Mouse (Mus musculus) lung, adult 2 months (tissue): Measurements from ENCODE around the gene Ptpn14. TPM values are rescaled to one million over a fixed set of nuclear protein-coding genes. Genes with fewer than 3 reads are reported as not detected.

ENCODE experiments used
- DNase-seq: peaks from one replicate; pipeline ENCODE4 v3.0.0; 2022
- H3K4me1 ChIP-seq: fragments of 200-500 bp; 2 replicates; pipeline ENCODE4 v1.6.1; 2011; ENCODE audit warnings: low read length; ENCODE audit not compliant: control insufficient read depth, insufficient read depth
- H3K4me3 ChIP-seq: fragments of 200-500 bp; replicated peaks from 2 replicates; pipeline ENCODE3; 2011; ENCODE audit warnings: low read depth, mild to moderate bottlenecking, control low read depth, low read length; ENCODE audit errors: extremely low read depth
- CTCF ChIP-seq: fragments of 200-500 bp; IDR thresholded peaks from 2 replicates; pipeline ENCODE4 v1.5.1; 2011; ENCODE audit warnings: mild to moderate bottlenecking, low read length, control low read depth; ENCODE audit not compliant: insufficient read depth
- POLR2A ChIP-seq: fragments of 200-500 bp; IDR thresholded peaks from 2 replicates; pipeline ENCODE4 v1.6.1; 2011; ENCODE audit warnings: low read depth, mild to moderate bottlenecking, control low read depth, low read length, borderline replicate concordance; ENCODE audit errors: extremely low read depth
- WGBS: fragments of 180-500 bp; shearing (Covaris S2); methylation state at CpG from one replicate; pipeline ENCODE4 v1.1.7; 2018; 5-methylcytosine and 5-hydroxymethylcytosine counted together
- polyA plus RNA-seq: library from polyadenylated mRNA; depleted of rRNA; stranded (reverse); fragments of >200 nt; gene quantifications from 2 replicates; pipeline ENCODE4 v1.2.3, GENCODE M21; 2012

Ptpn14 gene
- polyA plus RNA-seq, 1 experiment, result 19.7 TPM

- no peak for DNase-seq
- Histone ChIP-seq H3K4me3 (no peak overlapping the region), H3K4me1 (peaks cover 2% of the 10 kb centered on the region; the same call in 1 of the 2 replicates)
- WGBS, result 65% methylated on average over 4 of the region's 4 CpGs
- TF ChIP-seq CTCF (no peak), POLR2A (no peak)
Measured at GRCm38 (mm10) chr1:189830391-189830790, 102.3 kb downstream of the Ptpn14 start.

- 39% methylated on average over 12 of the region's 12 CpGs for WGBS
Measured at GRCm38 (mm10) chr1:189830797-189831232, 102.7 kb downstream of the Ptpn14 start.

DNA sequence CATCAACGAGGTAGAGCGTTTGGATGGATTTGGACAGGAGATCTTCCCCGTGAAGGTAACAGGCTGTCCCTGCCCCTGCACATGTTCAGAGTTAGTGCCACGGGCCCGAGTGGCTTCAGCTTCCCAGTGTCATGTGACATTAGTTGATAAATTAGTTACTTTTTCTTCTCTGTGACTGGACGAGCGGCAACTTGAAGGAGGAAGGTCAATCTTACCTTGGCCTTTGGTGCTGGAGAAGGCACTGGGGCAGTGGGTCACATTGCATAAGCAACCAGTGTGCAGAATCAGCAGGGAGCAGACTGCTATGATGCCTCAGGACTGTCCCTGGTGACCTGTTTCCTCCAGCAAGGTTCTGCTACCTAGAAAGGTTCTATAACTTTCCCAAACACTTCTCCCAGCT is 105.3 kb downstream of the Ptpn14 start:
- no peak for DNase-seq
- peaks cover 2% of the 10 kb centered on the region; the same call in 1 of the 2 replicates for H3K4me1 ChIP-seq
- no peak for TF ChIP-seq CTCF
- no peak for TF ChIP-seq POLR2A
- WGBS, result 73% methylated on average over 7 of the region's 7 CpGs
- no peak overlapping the region for H3K4me3 ChIP-seq

More at GRCm38 (mm10) chr1:189830797-189831232, 102.7 kb downstream of the Ptpn14 start:
- DNase-seq, result no peak
- no peak for TF ChIP-seq CTCF
- no peak for TF ChIP-seq POLR2A
- Histone ChIP-seq H3K4me1 (peaks cover 2% of the 10 kb centered on the region; the same call in 1 of the 2 replicates), H3K4me3 (no peak overlapping the region)

- 82% methylated on average over 13 of the region's 13 CpGs for WGBS
- no peak overlapping the region for H3K4me3 ChIP-seq
- no peak for TF ChIP-seq CTCF
- TF ChIP-seq POLR2A, result no peak
- H3K4me1 ChIP-seq, result peaks cover 2% of the 10 kb centered on the region; the same call in 1 of the 2 replicates
- DNase-seq, result no peak
Measured at GRCm38 (mm10) chr1:189834166-189834565, 106.1 kb downstream of the Ptpn14 start.

DNA sequence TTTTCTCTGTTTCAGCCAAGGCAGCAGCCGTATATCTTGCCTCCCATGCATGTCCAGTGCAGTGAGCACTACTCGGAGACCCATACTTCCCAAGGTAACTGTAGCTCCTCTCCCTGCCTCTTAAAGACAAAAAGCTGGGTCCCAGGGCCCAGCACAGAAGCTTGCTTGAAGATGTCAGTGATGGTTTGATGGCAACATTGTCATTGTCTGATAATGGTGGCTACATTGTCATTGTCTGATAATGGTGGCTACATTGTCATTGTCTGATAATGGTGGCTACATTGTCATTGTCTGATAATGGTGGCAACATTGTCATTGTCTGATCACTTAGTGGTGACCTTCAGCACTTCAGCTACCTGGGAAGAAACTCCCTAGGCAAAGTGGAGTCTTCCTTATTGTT is 118.3 kb downstream of the Ptpn14 start:
- TF ChIP-seq POLR2A (no peak), CTCF (no peak)
- Histone ChIP-seq H3K4me3 (no peak overlapping the region), H3K4me1 (no peaks in the 10 kb centered on the region)
- no peak for DNase-seq
- WGBS, result 91% methylated on average over 2 of the region's 2 CpGs

DNA sequence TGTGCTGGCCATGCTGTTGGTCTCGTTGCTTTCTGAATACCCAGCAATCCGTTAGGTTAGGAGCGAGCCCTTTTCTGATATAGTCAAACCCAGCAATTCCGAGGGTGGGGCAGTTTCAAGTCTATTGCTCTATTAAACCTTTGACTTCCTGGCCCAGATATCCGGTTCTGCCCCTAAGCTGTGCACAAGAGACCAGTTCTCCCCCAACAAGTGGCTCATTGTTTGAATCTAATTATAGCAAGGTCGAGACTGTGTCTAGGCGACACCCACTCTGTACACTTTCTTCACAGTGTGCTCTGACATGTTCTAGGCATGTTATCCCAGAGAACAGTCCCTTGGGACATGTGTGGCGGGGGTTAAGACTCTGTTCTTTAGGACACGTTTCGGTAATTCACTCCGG is 121.5 kb downstream of the Ptpn14 start:
- 69% methylated on average over 11 of the region's 11 CpGs for WGBS
- Histone ChIP-seq H3K4me3 (no peak overlapping the region), H3K4me1 (no peaks in the 10 kb centered on the region)
- DNase-seq, result no peak
- no peak for TF ChIP-seq CTCF
- no peak for TF ChIP-seq POLR2A

GRCm38 (mm10) chr1:189852051-189852450 is 124.0 kb downstream of the Ptpn14 start:
- Histone ChIP-seq H3K4me3 (no peak overlapping the region), H3K4me1 (no peaks in the 10 kb centered on the region)
- WGBS, result 77% methylated on average over 5 of the region's 5 CpGs
- DNase-seq, result no peak
- TF ChIP-seq CTCF (no peak), POLR2A (no peak)

GRCm38 (mm10) chr1:189852456-189852855 is 124.4 kb downstream of the Ptpn14 start:
- Histone ChIP-seq H3K4me1 (no peaks in the 10 kb centered on the region), H3K4me3 (no peak overlapping the region)
- no peak for TF ChIP-seq POLR2A
- no peak for TF ChIP-seq CTCF
- no peak for DNase-seq
- WGBS, result 78% methylated on average over 7 of the region's 7 CpGs

DNA sequence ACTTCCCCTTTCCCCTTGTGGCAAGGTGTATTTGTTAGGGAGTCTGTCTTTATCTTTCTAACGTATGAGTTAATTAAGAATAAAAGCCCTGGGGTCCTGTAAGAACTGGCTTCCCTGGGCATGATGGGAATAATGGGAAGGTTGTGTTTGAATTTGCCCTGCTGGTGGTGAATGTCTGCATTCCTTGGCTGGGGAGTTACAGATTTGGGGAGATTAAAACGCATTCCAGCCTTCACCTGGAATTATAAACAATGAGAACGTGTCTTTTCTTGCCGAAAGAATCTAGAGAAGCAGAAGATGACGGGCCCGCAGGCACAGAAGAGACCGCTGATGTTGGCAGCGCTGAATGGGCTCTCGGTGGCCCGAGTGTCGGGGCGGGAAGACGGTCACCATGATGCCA is 126.6 kb downstream of the Ptpn14 start:
- 82% methylated on average over 13 of the region's 13 CpGs for WGBS
- no peak for DNase-seq
- TF ChIP-seq CTCF (no peak), POLR2A (no peak)
- no peak overlapping the region for H3K4me3 ChIP-seq
- no peaks in the 10 kb centered on the region for H3K4me1 ChIP-seq

GRCm38 (mm10) chr1:189855739-189856138 is 127.7 kb downstream of the Ptpn14 start:
- peaks cover 5% of the 10 kb centered on the region; the same call in 1 of the 2 replicates for H3K4me1 ChIP-seq
- TF ChIP-seq POLR2A, result no peak
- TF ChIP-seq CTCF, result no peak
- H3K4me3 ChIP-seq, result no peak overlapping the region
- no peak for DNase-seq
- 89% methylated on average over 5 of the region's 5 CpGs for WGBS

- no peak overlapping the region for H3K4me3 ChIP-seq
- no peak for DNase-seq
- peaks cover 5% of the 10 kb centered on the region; the same call in 1 of the 2 replicates for H3K4me1 ChIP-seq
- 84% methylated on average over 6 of the region's 6 CpGs for WGBS
- TF ChIP-seq POLR2A (no peak), CTCF (no peak)
Measured at GRCm38 (mm10) chr1:189858377-189858776, 130.3 kb downstream of the Ptpn14 start.
